Mouse (Mus musculus) brain, adult 2 months (tissue): ENCODE data around the gene Ccnb1.
"Not testable (repeated sequence)": the region's sequence is repeated elsewhere in the genome, so short reads cannot be mapped to it uniquely, and the experiment has no call there.

Experiments used
- DNase-seq: peaks from one replicate; pipeline ENCODE4 v3.0.0; 2011; ENCODE audit warnings: low read depth, low spot score

The Ccnb1 gene

DNA sequence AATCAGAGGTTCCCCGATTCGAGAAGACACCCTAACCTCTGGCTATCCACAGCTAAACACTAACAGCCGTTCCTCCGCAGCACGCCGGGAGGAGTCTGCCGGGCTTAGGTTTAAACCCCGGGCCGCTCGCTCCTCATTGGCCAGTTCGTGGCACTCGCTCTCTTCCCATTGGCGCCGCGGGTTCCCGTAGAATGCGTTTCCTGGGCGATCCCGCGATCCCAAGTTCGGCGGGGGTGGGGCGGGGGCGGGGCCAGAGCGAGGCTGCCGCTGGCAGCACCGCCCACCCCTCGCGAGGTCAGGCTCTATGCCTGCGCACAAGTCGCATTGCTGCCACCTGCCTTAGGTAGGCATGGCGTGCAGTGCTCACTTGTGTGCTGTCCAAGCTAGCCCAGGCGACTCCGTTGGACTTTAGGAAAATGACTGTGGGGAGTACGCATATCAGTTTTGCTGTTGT is at the start of gene Ccnb1:
Ccnb1 (minus strand) TSS at position 157 of the 454 bp plus-strand sequence.
- peak; percentile 95 for DNase-seq

DNA sequence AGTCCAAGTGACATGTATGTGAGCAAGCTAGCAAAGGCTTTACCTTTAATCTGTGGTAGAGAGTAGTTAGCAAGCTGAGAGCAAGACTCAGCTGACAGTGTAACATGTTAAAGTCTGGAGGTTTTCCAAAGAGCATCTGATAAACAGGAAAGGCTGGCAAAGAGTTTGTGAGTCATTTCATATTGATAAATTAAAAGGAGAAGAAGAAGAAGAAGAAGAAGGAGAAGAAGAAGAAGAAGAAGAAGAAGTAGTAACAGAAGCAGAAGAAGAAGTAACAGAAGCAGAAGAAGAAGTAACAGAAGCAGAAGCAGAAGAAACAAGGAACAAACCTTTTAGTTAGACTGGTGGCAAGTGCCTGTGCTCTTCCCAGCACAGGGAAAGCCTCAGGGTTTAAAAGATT is 48.4 kb upstream of the Ccnb1 start:
- no peak for DNase-seq

DNA sequence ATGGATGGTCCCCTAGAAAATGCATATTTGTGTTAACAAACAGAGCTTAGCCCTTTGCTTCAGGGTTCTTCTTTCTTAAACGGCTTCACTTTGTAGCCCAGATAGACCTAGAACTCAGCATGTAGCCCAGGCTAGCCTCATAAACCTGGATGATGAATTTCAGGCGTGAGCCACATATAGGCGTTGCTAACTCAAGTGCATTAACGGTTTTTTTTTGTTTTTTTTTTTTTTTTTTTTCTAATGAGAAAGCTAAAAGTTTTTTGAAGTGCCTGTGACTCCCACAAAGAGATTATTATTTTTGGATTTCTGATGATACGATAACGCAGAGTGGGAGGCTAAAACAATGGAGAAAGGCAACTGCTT is 47.3 kb upstream of the Ccnb1 start:
- no peak for DNase-seq

DNA sequence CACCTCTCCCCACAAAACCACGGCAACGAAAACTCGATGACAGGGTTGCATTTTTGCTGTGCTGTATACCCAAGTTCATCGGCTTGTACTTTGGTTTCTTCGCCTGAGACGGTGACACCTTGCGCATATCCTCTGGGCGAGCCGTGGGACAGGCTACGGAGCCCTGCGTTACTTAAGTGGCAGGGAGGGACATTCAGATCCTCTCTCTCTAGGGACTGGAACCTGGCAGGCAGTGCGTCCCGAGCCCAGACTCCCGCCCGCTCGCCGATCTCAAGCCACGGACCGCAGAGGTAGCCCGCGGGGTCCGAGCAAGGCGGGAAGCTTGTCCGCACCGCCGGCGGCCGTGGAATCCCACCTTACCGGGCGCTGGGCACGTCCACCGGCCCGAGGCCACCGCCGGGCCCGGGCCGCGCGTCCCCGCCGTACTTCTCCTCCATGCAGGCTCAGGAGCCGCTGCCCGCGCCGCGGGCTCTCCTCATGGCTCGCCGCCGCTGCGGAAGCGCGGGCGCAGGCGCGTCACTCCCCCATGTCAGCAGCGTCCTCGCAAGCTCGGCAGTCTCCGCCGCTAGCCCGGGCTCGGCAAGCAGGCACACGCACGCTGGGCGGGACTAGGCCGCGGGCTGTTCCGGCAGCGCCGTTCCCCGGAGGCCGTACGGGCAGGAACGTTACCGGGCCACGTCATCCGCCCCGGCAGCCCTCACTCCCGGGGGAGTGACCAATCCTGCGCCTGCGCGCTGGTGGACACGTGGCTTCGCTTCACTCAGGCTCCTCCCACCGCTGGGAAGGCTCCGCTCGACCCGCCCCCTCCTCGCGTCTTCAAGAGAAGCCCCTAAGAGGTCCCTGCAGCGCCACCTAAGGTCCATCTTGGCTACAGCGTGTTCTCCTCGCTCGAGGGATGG is 46.6 kb upstream of the Ccnb1 start, which contains the start of gene Slc30a5:
Slc30a5 (minus strand) TSS at position 687 of the 899 bp plus-strand sequence.
- peak; percentile 100 for DNase-seq

DNA sequence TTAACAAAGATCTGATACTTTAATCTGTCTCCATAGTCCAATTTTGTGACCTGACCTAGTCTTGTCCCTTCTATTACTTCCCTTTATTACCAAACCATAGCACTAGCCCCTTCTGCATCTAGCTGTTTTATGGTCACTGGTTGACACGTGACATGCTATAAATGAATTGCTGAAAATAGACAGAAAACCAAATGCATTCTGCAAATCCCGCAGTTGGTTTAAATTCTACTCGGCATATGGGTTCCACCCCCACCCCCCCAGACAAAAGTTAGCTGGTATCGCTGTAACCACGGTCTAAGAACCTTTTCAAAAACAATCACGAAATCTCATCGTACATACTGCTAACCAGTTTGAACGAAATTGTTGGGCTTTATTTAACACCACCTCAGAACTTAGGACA is 45.8 kb upstream of the Ccnb1 start:
- DNase-seq, result peak; percentile 29

DNA sequence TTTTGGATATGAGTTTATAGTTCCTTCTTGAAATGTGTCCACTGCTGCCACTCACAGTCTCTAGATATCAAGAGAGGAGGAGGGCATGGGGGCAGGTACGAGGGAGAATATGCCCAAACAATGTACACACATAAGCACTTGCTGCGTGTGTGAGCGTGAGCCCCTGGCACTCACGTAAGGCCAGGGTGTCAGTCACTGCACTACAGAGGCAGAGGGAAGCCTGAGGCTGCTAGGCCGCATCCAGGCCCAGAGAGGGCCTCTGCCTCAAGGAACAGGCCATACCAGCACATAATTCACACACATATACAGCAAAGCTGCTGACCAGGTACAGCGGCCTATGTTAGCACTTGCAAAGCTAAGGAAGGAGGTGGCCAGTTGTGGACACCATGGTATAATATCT is 44.8 kb upstream of the Ccnb1 start:
- DNase-seq, result no peak

DNA sequence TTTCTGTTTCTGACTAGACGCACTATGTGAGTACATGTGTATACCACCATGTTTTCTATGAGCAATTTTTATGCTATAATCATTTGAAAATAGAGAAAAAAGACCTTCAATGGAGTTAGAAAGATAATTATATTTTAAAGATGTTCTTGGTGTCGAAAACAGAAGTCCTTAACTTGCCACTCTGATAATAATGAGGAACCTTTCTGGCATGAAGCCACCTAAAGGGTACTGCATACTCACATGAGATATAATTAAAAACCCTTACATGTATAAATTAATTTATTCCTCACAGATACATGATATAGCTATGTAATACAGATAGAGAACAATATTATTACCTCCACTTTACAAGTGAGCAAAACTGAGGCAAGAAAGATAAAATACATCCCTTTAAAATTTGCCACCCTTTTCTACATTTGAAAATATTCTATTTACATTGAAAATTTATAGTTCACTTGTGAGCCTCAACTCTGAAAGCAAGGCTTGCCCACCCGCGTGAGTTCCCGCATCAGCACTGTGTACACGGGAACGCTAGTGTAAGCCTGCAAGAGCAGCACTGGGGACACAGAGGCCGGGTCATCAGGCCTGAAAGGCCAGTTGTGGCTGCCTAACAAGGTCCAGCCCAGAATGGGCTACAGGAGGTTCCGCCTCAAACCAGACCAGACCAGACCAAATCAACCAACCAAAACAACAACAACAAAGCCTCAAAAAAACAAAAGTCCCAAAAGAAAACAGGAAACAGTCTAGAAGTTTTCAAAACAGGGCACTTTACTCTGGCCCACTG is 39.4 kb upstream of the Ccnb1 start:
- DNase-seq, result no peak

DNA sequence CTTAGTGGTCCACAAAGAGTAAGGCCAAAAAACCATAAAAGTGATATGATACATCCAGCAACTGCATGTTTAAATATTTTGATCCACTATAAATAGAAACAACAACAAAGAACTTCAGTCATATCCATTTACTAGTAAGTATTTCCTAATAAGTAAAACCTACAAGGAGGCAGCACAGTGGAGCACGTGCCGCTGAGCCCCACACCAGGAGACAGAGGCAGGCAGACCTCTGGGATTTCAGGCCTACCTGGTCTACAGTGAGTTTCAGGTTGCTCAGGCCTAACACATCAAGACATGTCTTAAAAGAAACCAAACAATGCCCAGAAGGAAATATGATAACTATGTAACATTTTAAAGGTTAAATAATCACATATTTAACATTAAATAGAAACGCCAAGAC is 38.5 kb upstream of the Ccnb1 start:
- DNase-seq, result no peak

DNA sequence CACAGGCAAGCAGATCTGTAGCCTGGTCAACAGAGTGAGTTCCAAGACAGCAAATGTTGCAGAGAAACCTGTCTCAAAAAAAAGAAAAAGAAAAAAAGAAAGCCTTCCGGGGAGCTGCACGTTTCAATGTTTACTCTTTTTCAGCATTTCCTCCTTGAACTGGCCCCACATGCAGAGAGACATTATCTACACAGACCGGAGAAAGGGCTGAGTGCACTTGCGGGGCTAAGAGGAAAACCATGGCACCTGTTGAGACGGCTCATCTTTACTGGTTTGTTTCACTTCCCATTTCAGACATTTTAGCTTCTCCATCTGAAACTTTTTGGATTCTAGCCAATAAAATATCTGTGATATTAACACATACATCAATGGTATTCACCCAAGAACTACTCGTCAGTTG is 37.9 kb upstream of the Ccnb1 start:
- DNase-seq, result no peak

DNA sequence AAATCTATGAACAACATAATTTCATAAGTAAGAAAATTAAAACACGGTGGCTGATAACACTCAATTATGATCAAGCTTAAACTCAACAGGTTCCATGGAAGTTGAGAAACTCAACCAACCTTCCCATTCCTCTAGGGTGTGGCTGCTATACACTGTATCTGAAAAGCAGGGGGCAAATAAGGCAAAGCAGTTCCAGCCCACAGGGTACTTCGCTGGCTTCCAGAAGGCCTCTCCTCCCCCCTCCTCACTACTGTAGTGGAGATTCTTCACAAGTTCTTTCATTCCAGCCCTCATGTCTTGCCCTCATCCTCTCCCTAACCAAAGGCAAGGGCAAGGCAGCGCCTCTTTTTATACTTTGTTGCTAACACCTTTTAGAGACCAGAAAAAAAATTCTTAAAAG is 37.5 kb upstream of the Ccnb1 start:
- DNase-seq, result no peak

DNA sequence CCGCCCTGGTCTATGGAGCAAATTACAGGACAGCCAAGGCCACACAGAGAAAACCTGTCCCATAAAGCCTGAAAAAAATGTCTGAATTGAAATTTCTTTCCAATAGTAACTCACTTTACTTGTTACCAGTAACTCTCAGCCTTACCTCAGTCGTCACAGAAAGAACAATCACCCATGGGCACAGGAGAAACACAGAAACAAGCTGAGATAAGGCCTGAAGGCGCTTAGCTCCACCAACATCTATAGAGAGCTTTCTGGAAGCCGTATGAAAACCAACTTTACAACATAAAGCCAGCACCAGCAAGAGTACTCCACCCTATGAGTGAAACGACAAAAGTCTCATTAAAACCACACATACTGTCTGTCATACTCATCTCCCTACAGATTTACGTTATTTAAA is 28.1 kb upstream of the Ccnb1 start:
- no peak for DNase-seq

DNA sequence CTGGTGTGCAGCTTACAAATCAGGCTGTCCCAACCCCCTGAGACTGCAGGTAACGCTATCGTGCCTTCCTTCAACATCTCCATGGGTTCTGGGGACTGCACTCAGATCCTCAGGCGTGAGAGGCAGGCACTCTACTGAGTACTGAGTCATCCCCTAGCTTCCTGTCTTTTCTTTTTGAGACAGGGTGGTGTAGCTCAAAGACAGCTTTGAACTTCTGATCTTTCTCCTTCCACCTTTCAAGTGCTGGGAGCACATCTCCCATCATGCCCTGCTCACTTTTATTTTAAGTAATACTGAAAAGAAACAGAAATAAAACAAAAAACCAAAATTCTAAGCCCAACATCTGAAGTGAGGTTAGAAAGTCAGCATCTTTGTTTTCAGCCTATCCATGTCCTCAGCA is 19.4 kb upstream of the Ccnb1 start:
- DNase-seq, result peak; percentile 7

DNA sequence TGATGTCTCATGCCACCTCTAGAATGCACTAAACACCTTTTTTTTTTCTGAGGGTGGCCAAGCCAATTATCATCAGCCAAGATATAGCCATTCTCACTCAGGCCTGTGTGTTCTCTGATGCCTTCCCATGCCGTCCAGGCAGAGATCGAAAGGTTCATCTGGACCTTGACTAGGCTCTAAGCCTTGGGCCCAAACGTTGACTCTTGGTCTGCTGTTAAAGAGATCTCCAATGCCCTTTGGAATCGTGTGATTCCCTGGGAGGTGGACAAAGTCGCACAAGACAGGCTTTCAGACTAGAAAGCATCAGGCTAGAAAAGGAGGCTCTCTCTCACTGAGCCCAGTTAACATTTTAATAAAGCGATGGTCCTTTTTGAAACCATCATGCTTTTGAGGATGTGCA is 10.8 kb upstream of the Ccnb1 start:
- no peak for DNase-seq

DNA sequence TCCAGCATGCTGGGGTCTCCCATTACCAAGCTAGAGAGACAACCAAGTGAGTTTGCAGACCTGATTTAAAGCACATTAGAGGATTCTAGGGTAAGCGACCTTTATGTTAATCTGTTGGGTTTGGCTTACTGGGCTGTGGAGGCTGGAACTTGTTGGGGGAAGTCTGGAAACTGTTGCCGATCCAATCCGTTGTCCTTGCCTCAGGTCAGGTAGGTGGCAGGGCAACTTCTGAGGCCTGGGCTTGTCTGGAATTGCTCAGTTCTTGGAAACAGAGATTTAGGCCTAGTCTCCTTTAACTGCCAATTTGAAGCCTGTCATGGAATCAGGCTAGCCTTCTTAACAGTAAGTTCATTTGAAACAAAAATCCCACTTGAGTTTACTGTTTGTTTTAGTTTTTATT is 2.7 kb upstream of the Ccnb1 start:
- no peak for DNase-seq

DNA sequence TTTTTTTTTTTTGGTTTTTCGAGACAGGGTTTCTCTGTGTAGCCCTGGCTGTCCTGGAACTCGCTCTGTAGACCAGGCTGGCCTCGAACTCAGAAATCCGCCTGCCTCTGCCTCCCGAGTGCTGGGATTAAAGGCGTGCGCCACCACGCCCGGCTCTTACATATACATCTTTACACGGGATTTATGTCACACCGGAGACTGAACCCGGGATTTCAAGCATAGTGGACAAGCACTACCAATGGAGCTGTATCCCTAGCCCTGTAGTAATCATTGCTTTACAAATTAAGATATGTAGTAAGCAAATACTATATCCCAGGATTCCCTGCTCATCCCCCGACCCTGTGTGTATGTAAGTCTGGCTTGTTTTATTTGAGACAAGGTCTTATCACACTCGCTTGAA is 1.7 kb upstream of the Ccnb1 start:
- DNase-seq, result not testable (repeated sequence)

DNA sequence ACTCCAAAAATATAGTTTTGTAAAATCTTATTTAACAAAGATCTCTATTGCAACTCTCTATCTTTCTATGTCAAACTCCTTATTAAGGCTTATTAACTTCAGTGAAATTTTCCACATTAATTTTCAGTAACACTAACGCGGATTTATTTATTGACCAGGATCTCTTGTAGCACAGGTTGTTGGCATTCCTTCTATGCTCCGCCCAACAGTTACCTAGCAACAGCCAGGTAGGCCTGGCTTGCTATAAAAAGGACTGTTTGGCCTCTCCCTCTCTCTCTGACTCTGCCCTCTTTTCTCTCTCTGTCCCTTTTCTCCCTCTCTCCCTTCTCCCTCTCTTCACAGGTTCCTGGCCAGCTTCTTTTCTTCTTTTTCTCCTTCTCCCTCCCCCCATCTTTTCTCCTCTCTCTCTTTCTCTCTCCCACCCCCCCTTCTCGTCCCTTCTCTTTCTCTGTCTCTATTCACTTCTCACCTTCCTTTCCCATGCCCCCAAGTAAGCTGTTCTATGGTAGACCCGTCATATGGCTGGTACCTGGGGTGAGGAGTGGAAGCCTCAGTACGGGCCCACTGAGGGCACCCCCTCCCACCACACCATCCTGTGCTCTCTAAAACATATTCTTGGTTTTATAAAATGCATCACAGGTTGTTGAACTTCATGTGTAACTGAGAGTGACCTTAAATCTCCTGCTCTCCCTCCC is 1.1 kb upstream of the Ccnb1 start:
- DNase-seq, result no peak

DNA sequence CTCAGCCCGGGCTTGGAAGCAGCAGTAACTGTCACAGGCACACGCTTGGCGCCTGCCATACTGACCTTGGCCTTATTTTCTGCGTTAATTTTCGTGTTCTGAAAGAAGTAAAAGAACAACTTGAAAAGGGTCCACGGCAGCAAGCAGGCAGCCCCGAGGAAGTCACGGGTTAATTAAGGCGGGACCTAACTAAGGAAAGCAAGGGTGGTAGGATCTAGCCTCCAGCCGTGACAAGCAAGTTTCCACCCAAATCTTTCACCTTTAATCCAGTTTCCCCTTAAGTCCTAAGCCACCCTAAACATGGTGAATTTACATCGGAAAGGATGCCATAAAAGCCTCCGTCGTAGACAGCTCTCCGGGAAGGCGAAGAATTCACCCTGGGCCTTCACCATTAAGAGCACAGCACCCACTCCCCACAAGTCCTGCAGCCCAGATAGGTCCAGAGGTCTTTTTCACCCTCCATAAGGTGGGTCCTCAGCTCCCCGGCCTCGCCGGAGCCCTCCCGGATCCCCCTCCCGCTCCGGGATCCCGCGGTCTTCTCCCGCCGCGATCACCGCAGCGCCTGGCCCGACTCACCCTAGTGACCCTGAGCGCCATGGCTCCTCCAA is 460 bp downstream of the Ccnb1 start:
- no peak for DNase-seq

DNA sequence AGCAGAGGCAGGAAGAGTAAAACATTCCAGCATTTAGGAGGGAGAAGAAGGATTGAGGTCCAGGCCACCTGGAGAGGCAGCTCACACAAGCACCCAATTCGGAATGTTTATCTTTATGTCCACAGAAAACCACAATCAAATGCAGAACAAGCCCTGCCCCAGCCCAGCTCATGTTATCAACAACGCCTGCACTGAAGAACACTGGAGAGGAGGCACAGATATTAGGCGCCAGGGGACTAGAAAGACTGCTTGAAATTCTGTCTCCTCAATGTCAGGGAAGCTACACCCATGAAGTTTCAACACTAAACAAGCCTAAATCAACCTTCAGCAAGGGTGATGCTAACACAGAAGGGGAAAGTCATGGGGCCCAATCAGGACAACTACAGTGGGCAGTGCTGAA is 8.9 kb downstream of the Ccnb1 start:
- DNase-seq, result no peak

DNA sequence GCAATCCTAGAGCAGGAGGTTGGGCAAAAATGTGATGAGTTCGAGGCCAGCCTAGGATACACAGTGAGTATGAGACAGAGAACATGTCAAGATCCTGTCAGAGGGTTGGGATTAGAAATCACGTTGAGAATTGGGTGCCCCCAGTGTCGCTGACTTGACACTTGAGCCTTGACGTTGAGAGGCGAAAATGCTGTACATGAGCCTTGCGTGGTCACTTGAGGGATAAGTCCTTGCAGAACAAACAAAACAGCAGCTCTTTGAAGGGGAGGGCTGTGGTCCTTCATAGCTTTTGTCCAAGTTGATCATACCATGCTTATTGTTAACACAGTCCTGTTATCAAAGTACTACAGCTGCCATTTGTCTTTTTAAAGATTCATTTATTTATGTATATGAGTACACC is 9.7 kb downstream of the Ccnb1 start:
- DNase-seq, result no peak

DNA sequence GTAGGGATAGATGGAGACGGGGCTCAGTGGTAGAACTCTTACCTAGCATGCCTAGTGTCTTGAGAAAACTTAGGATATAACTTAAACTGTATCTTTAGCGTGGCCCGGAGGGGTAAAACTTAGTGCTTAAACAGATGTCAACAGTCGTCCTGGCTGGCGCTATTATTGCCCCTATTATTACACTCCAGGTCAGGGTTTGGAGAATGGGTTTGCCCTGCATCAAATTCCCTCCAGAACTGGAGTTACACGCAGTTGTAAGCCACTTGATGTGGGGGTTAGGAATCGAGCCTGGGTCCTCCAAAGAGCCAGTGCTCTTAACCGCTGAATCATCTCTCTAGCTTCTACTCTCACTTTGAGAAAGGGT is 10.3 kb downstream of the Ccnb1 start:
- DNase-seq, result peak; percentile 4

DNA sequence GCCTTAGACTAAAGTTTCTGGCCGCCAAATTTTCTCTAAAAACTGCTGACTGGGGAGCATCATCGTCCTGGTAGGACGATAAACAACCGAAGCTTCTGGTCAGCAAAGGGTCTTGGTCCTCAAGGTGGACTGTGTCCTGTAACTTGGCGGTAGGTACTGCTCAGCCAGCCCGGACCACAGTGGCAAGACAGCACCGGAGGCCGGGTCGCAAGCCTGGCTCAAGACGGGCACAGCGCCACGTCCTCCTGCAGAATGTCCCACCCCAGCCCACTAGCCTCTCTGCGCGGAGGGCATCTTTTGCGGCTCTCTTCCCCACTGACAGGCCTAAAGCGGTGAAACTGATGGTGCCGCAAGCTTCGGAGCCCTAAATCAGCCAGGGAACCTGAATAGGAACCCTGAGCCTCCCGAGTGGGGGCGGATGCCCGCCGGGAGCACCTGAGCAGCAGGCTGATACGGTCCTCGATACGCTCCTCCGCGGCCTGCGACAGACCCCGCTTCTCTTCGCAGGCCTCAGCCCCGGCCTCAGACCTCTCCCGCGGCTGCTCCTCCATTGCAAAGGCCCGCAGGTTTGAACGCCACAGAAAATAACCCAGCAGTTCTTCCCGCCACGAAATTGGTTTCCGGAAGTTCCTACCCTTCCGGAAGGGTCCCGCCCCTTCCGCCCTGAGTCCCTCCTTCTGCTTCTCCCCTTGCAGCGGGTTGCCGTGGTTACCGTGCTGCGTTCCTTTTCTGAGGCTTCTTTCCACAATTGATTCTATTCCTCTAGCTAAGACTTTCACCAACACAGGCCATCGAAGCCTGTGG is 10.9 kb downstream of the Ccnb1 start, which contains the start of gene Cenph:
Cenph (minus strand) TSS at position 648 of the 804 bp plus-strand sequence.
- peak; percentile 92 for DNase-seq
